Mouse (Mus musculus) inflammation-experienced regulatory T-cells, adult 6 months (primary cell): ENCODE measurements around the gene Ankrd2. TPM values are rescaled to one million over a fixed set of nuclear protein-coding genes. Genes with fewer than 3 reads are reported as not detected.

Experiments
- ATAC-seq: one replicate; pipeline ENCODE4 v1.8.0; 2017
- polyA plus RNA-seq, 3 experiments: library from polyadenylated mRNA; unstranded; fragments of 100-300 nt; shearing (Covaris generic); gene quantifications; one replicate each; pipeline ENCODE4 v1.2.1; 2017

Gene Ankrd2
- not detected for polyA plus RNA-seq

- peak; percentile 60 for ATAC-seq
Measured at GRCm38 (mm10) chr19:42035456-42036248, at the start of gene Ankrd2. TSS of gene Ankrd2 (plus strand) at chr19:42036000.

- ATAC-seq = no peak
Measured at GRCm38 (mm10) chr19:41987206-41987605, 48.6 kb upstream of the Ankrd2 start.

- no peak for ATAC-seq
Measured at GRCm38 (mm10) chr19:41989810-41990209, 46.0 kb upstream of the Ankrd2 start.

GRCm38 (mm10) chr19:41991926-41992477, 43.8 kb upstream of the Ankrd2 start:
- no peak for ATAC-seq

- ATAC-seq = no peak
Measured at GRCm38 (mm10) chr19:41992971-41993370, 42.8 kb upstream of the Ankrd2 start.

GRCm38 (mm10) chr19:41993484-41993883, 42.3 kb upstream of the Ankrd2 start:
- no peak for ATAC-seq

- ATAC-seq = no peak
Measured at GRCm38 (mm10) chr19:41994023-41994422, 41.8 kb upstream of the Ankrd2 start.

GRCm38 (mm10) chr19:41995483-41995882, 40.3 kb upstream of the Ankrd2 start:
- ATAC-seq = no peak

GRCm38 (mm10) chr19:41997090-41997489, 38.7 kb upstream of the Ankrd2 start:
- ATAC-seq = no peak

- ATAC-seq = no peak
Measured at GRCm38 (mm10) chr19:41998770-41999548, 36.8 kb upstream of the Ankrd2 start.

GRCm38 (mm10) chr19:41999688-42000283, 36.0 kb upstream of the Ankrd2 start:
- no peak for ATAC-seq

- ATAC-seq = no peak
Measured at GRCm38 (mm10) chr19:42000446-42000958, 35.3 kb upstream of the Ankrd2 start.

GRCm38 (mm10) chr19:42001253-42001980, 34.4 kb upstream of the Ankrd2 start:
- no peak for ATAC-seq

- ATAC-seq = no peak
Measured at GRCm38 (mm10) chr19:42004258-42004657, 31.5 kb upstream of the Ankrd2 start.

- no peak for ATAC-seq
Measured at GRCm38 (mm10) chr19:42005616-42006015, 30.2 kb upstream of the Ankrd2 start.

GRCm38 (mm10) chr19:42006568-42006967, 29.2 kb upstream of the Ankrd2 start:
- ATAC-seq = no peak

GRCm38 (mm10) chr19:42008586-42008985, 27.2 kb upstream of the Ankrd2 start:
- ATAC-seq = no peak

- ATAC-seq = no peak
Measured at GRCm38 (mm10) chr19:42009067-42009466, 26.7 kb upstream of the Ankrd2 start.

GRCm38 (mm10) chr19:42010436-42010835, 25.4 kb upstream of the Ankrd2 start:
- ATAC-seq = no peak

GRCm38 (mm10) chr19:42011123-42011522, 24.7 kb upstream of the Ankrd2 start:
- ATAC-seq = no peak

GRCm38 (mm10) chr19:42014231-42014825, 21.5 kb upstream of the Ankrd2 start:
- no peak for ATAC-seq

GRCm38 (mm10) chr19:42015001-42015400, 20.8 kb upstream of the Ankrd2 start:
- ATAC-seq = no peak
